Mouse (Mus musculus): ENCODE results near the gene Bsn.
"Not testable (repeated sequence)": the region's sequence is repeated elsewhere in the genome, so short reads cannot be mapped to it uniquely, and the experiment has no call there.

The Bsn gene

GRCm38 (mm10) chr9:108149817-108150216 is 40.4 kb downstream of the Bsn start:
- no peak for DNase-seq (ENCODE audit: low spot score)

GRCm38 (mm10) chr9:108147606-108148005 is 42.6 kb downstream of the Bsn start:
- DNase-seq (ENCODE audit: low spot score) = no peak

- no peak for DNase-seq (ENCODE audit: low spot score)
Measured at GRCm38 (mm10) chr9:108146451-108146850, 43.7 kb downstream of the Bsn start.

DNA sequence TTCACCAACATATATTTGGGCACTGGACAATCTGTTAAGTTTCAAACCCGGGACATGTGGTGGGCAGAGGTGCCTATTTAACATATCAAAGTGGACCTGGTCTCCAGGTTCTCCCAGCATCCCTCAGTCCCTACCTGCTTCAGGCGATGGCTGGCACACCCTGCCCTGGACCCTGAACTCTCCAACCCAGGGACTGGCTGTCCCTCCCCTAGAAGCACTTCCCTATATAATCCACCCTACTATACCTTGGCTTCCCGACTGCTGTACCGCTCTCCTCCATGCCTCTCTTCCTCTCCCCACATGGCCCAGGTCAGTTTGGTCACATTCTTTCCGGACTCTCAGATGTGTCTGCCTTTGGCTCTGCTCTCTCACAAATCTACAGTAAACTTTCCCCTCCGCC is 44.4 kb downstream of the Bsn start:
- no peak for DNase-seq (ENCODE audit: low spot score)

DNA sequence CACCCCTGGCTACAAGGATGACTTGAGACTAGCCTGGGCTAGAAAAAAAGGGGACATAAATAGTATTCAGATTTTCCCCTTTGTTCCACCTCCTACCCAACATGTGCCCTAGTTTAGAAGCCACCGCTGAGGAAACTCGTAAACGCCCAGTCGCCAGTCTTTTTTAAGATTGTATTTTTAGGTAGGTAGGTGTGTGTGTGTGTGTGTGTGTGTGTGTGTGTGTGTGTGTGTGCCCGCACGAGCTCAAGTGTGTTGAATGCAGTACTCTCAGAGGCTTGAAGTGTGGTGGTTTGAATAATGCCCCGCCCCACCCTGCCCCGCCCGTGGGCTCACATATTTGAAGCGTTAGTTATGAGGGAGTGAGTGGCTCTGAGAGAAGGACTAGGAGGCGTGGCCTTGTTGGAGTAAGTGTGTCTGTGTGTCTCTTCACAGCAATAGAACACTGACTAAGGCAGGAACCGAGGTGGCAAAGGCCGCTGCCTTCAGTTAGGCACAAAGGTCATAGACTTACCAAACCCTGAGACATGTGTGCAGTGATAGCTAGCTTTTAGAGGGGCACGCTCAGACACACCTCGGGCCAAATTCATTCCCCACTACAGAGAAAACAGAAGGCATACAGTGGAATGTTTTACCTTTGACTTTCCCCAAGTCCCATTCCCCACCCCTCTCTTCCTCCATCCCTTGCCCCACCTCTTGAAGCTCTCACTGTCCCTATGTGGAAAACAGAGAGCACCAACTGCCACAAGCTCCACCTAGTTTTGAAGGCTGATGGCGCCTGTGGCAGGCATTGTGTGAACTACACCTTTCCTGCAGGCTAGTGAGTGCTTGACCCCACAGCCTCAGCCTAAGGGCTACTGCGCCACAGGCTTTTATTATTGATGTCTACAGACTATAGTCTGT is 45.6 kb downstream of the Bsn start:
- DNase-seq (ENCODE audit: low spot score) = no peak

GRCm38 (mm10) chr9:108143470-108143869 is 46.7 kb downstream of the Bsn start:
- no peak for DNase-seq (ENCODE audit: low spot score)

DNA sequence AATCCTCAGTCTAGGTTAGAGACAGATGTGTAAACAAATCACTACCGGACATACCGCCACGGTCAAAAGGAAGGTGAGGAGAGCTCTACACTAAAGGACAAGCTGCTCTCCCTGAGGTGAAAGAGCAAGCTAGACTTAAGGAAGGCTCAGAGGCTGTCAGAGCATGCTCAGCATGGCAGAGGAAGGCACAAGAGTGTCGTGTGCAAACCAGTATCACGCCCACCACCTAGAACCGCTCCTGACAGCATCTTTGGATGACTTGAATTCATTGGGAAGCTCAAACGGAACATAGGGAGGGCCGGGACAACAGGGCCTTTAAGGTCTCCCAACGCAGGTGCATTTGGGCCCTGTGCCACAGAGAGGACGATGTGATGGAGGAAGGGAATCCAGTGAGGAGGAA is 48.8 kb downstream of the Bsn start:
- DNase-seq (ENCODE audit: low spot score) = no peak

GRCm38 (mm10) chr9:108139963-108140695 is 50.1 kb downstream of the Bsn start:
- no peak for DNase-seq (ENCODE audit: low spot score)

DNA sequence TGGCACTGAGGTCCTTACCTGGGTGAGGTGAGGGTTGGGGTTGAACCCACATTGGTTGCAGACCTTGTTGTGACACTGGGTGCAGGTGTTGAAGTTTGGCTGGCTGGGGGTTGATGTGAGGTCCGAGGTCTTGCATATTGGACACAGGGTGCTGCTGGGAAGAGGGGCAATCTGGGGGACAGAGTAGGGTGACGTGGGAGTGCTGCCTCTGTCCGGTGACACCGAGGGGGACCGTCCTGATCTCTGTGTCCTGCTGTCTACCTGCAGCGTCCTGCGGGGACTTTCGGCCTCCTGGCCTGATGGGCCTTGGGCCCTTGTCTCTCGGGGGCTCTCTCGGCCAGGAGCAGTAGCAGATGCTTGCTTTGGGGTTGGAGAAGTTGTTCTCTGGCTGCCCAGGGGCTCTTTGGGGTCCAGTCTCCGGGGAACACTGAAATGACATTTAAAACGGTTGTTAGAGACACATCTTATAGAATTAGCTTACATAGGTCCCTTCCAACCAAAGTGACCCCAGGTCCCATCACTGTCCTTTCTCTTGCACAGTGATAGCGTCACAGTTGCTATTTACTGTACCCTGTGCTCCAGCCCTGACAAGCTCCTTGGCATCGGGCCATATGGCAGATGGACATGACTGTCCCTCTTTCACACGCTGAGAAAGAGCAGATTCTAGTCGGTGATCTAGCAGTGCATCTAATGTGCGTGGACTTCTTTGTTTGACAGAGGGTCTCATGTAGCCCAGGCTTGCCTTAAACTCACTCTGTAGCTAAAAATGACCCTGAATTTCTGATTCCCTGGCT is 50.8 kb downstream of the Bsn start:
- no peak for DNase-seq (ENCODE audit: low spot score)

GRCm38 (mm10) chr9:108138118-108138517 is 52.1 kb downstream of the Bsn start:
- no peak for DNase-seq (ENCODE audit: low spot score)

DNA sequence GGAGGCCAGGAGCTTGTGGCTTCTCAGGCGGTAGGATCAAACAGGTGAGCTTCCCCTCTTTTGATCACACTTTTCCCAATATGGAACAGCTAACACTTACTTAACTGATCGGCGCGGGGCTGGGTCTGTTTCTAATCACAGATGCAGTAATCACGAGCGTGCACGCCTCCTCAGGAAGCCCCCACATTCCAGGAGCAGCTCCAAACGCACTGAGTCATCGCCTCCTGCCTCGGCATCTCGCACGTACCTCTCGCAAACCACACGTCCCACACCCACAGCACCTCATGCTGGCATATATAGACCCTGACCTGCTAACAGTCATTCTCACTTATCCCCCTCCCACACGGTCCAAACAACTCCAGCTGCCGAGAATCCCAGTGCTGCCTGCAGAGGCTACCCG is 52.7 kb downstream of the Bsn start:
- no peak for DNase-seq (ENCODE audit: low spot score)

GRCm38 (mm10) chr9:108136930-108137462 is 53.2 kb downstream of the Bsn start:
- DNase-seq (ENCODE audit: low spot score) = no peak

DNA sequence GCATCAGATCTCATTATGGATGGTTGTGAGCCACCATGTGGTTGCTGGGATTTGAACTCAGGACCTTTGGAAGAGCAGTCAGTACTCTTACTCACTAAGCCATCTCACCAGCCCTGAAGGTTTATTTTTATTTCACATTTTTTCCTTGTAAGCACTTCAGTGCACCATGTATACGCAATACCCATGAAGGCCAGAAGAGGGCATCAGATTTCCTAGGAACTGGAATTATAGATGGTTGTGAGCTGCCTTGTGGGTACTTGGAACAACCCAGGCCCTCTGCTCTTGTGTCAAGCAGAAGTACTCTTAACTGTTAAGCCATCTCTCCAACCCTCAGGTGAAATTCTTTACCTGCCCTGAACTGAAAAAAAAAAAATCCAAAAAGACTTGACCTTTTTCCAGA is 54.0 kb downstream of the Bsn start:
- DNase-seq (ENCODE audit: low spot score) = peak; percentile 51

DNA sequence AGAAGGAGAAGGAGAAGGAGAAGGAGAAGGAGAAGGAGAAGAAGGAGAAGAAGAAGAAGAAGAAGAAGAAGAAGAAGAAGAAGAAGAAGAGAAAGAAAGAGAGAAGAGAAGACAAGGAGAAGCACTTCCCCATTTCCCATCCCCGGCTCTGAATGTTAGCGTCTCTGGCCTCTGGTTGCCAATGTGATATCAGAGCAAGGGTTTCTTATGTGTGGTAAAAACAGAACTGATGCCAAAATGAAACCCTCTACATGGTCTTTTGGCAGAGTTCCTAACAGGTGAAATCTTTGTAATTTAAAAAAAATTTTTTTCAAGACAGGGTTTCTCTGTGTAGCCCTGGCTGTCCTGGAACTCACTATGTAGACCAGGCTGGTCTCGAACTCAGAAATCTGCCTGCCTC is 54.5 kb downstream of the Bsn start:
- not testable (repeated sequence) for DNase-seq (ENCODE audit: low spot score)

DNA sequence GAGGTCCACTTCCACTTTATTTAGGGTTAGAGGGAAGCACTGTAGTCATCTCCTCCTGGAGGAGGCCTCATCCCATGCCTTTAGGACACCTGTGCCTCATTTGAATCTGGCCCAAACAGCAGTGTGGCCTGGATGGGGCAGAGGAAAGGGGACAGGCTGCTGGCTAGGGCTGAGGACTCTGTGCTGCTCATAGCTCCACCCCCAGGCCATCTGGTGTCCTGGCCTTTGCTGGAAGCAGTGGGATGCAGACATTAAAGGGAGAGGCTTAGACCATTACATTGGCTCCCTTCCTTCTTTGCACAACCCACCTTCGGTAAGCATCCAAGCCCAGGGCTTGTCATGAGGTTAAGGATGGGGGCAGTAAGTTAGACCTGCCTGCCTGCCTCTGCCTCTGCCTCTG is 56.7 kb downstream of the Bsn start:
- DNase-seq (ENCODE audit: low spot score) = no peak

- no peak for DNase-seq (ENCODE audit: low spot score)
Measured at GRCm38 (mm10) chr9:108132373-108132772, 57.8 kb downstream of the Bsn start.

- no peak for DNase-seq (ENCODE audit: low spot score)
Measured at GRCm38 (mm10) chr9:108131502-108131901, 58.7 kb downstream of the Bsn start.

- DNase-seq (ENCODE audit: low spot score) = no peak
Measured at GRCm38 (mm10) chr9:108129042-108129948, 60.9 kb downstream of the Bsn start.

DNA sequence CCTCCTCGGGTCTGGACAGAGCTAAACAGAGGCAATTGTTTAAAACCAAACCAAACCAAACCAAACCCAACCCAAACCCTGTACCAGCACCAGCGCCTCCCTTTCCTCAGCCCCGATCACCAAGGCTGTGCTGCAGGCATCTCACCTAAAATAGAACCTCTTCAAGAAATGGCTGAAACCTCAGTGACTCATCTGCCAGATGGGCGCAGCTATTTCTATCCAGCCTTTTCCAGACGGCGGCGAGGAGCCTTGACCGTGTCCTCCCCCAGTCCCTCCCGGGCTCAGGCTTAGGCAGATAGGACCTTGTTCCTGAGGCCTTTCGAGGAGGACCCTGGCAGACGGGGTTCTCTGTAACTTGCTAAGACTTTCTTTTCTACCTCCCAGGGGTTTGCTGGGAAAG is 61.9 kb downstream of the Bsn start:
- DNase-seq (ENCODE audit: low spot score) = no peak

- no peak for DNase-seq (ENCODE audit: low spot score)
Measured at GRCm38 (mm10) chr9:108126436-108127180, 63.6 kb downstream of the Bsn start.
